Mouse (Mus musculus): ENCODE data around the gene Abcb6.

Abcb6 gene

GRCm38 (mm10) chr1:75180105-75180590, at the start of gene Abcb6:
TSS of gene Abcb6 (minus strand) at chr1:75180392.
- peak; percentile 80 for DNase-seq (ENCODE audit: low spot score in 2 of 2)

- no peak for DNase-seq (ENCODE audit: low spot score in 2 of 2)
Measured at GRCm38 (mm10) chr1:75229158-75229557, 49.0 kb upstream of the Abcb6 start.

GRCm38 (mm10) chr1:75227653-75228052, 47.5 kb upstream of the Abcb6 start:
- no peak for DNase-seq (ENCODE audit: low spot score in 2 of 2)

GRCm38 (mm10) chr1:75226138-75226537, 45.9 kb upstream of the Abcb6 start:
- no peak for DNase-seq (ENCODE audit: low spot score in 2 of 2)

- no peak for DNase-seq (ENCODE audit: low spot score in 2 of 2)
Measured at GRCm38 (mm10) chr1:75225473-75225872, 45.3 kb upstream of the Abcb6 start.

- DNase-seq (ENCODE audit: low spot score in 2 of 2): no peak
Measured at GRCm38 (mm10) chr1:75223532-75223931, 43.3 kb upstream of the Abcb6 start.

- DNase-seq (ENCODE audit: low spot score in 2 of 2): peak; percentile 47 to 61
Measured at GRCm38 (mm10) chr1:75222926-75223325, 42.7 kb upstream of the Abcb6 start.

- no peak for DNase-seq (ENCODE audit: low spot score in 2 of 2)
Measured at GRCm38 (mm10) chr1:75221538-75221937, 41.3 kb upstream of the Abcb6 start.

- peak; percentile 31 to 47 for DNase-seq (ENCODE audit: low spot score in 2 of 2)
Measured at GRCm38 (mm10) chr1:75219531-75219930, 39.3 kb upstream of the Abcb6 start, which contains the start of gene Tuba4a. TSS of gene Tuba4a (minus strand) at chr1:75219865.

GRCm38 (mm10) chr1:75219078-75219477, 38.9 kb upstream of the Abcb6 start:
- peak; percentile 93 to 98 for DNase-seq (ENCODE audit: low spot score in 2 of 2)

GRCm38 (mm10) chr1:75218227-75219001, 38.2 kb upstream of the Abcb6 start:
- peak; percentile 63 to 66 for DNase-seq (ENCODE audit: low spot score in 2 of 2)

- DNase-seq (ENCODE audit: low spot score in 2 of 2): no peak
Measured at GRCm38 (mm10) chr1:75217893-75218226, 37.7 kb upstream of the Abcb6 start.

- no peak for DNase-seq (ENCODE audit: low spot score in 2 of 2)
Measured at GRCm38 (mm10) chr1:75216797-75217585, 36.8 kb upstream of the Abcb6 start.

GRCm38 (mm10) chr1:75215785-75216184, 35.6 kb upstream of the Abcb6 start:
- no peak for DNase-seq (ENCODE audit: low spot score in 2 of 2)

- no peak for DNase-seq (ENCODE audit: low spot score in 2 of 2)
Measured at GRCm38 (mm10) chr1:75214886-75215285, 34.7 kb upstream of the Abcb6 start.

GRCm38 (mm10) chr1:75214442-75214841, 34.2 kb upstream of the Abcb6 start:
- DNase-seq (ENCODE audit: low spot score in 2 of 2): no peak

GRCm38 (mm10) chr1:75213096-75213495, 32.9 kb upstream of the Abcb6 start:
- DNase-seq (ENCODE audit: low spot score in 2 of 2): no peak

- DNase-seq (ENCODE audit: low spot score in 2 of 2): no peak
Measured at GRCm38 (mm10) chr1:75212542-75212941, 32.4 kb upstream of the Abcb6 start.

GRCm38 (mm10) chr1:75211141-75211708, 31.0 kb upstream of the Abcb6 start:
- DNase-seq (ENCODE audit: low spot score in 2 of 2): no peak

GRCm38 (mm10) chr1:75210136-75211087, 30.2 kb upstream of the Abcb6 start, which contains the start of the genes Glb1l and Stk16:
TSS of gene Glb1l (minus strand) at chr1:75210813.
TSS of gene Stk16 (plus strand) at chr1:75210838.
- DNase-seq (ENCODE audit: low spot score in 2 of 2): peak; percentile 91 to 96

All from thymus, postnatal 10 days (tissue).